Mouse (Mus musculus): Measurements from ENCODE around the gene Sox2.

The Sox2 gene

DNA sequence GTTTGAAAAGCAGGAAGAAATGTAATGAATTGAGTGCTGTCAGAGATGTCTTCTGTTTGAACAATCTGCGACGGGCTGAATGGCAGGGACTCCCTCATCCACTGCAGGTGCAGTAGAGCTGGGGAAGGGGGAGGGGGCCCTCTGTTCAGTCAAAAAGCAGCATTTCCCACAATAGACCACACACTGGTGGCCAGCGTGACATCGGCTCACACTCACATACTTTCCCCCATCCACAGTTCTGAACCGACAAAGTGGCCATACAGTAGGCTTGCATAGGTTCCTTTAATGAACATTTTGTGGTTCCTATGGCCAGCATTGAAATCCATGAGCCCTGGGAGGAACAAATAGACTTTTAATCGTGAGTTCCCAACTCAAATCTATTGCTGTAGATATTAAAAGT is 9.7 kb downstream of the Sox2 start:
- no peak for DNase-seq (ENCODE audit: low read depth, low spot score)

DNA sequence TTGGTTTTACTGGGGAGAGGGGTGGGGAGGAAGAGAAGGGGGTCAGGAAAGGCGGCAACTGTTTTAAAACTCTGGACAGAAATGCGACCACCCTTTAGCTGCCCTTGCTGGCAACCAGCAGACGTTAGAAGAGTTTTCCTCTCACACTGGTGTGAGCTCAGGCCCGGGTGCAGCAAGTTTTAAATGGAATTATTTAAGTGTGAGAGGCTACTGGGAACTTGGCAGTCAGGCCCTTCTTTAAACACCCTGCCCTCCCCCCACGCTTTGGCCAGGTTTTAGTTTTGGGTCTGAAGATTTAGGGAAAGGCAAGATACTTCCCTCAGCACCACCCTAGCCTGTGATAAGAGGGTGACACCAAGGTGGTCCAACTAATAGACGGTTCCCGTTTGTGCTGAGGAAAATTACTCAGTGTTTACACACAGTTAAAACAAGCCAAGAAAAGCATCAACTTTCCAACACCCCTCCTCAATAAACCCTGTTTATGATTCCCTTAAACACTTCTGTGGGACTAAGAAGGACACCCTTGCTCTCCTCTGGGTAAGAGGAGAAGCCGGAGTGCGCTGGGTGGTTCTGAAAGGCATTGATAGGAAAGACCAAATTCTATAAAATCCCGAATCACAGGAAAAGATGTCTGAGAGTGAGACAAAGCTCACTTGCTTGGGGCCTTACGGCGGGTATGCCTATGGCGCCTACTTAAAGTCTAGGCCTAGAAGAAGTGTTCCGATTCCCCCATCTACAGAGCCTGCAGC is 10.5 kb downstream of the Sox2 start:
- no peak for DNase-seq (ENCODE audit: low read depth, low spot score)

DNA sequence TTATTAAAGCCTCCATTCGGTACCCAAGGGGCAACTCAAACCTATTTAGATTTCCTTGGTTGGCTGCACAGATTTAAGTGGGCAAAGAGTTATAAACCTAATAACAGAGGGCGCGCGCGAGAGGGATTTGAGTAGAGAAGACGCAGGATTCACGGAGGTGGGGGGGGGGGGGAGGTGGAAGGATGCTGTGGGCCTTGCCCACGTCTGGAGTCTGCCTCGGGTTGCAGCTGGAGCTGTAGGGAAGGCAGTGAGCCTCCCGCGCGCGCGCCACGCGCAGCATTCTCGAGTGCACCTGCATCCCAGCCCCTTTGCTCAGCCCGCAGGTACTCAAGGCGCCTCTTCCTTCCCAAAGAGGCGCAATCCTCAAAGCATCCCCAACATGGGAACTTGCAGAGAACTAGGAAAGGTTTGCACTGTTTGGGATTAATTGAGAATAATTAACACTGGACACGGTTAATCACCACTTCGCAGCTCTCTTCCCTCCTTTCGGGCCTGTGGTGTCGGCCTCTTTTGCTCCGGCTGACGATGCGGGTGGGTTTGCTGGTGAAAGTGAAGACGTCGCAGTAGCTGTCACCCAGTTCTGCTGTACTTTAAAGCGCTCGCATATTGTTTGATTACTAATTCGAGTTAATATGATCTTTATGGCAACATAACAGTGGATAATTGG is 11.3 kb downstream of the Sox2 start:
- no peak for DNase-seq (ENCODE audit: low read depth, low spot score)

DNA sequence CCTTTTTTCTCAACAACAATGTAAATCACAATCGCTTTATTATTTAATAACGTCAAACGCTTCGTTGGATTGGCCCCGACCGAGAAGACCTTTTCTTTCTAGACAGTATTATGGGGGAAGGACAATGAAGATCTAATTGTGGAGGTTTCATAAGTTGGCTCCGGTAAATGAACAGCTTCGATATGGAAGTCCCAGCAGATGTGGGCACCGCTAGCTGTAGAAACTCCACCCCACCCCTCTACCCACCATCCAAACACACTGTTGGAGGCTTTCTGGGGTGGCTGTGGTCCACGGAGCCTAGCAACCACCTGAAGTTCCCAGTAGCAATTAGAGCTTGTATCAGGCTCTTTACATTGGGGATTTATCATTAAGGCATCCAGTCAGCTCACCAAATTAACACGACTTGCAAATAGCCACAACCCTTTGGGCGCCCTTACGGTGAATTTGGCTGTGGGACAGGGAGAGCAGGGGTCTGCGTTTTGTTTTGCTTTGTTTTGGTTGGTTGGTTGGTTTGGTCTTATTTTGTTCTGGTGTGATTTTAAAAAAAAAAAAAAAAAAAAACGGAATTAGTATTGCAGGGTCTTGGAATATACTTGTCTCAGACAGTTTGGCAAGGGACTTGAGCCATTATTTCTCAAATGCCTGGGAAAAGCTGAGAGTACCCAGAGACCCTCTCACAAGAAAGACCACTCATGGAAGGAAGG is 12.0 kb downstream of the Sox2 start:
- DNase-seq (ENCODE audit: low read depth, low spot score), result no peak

DNA sequence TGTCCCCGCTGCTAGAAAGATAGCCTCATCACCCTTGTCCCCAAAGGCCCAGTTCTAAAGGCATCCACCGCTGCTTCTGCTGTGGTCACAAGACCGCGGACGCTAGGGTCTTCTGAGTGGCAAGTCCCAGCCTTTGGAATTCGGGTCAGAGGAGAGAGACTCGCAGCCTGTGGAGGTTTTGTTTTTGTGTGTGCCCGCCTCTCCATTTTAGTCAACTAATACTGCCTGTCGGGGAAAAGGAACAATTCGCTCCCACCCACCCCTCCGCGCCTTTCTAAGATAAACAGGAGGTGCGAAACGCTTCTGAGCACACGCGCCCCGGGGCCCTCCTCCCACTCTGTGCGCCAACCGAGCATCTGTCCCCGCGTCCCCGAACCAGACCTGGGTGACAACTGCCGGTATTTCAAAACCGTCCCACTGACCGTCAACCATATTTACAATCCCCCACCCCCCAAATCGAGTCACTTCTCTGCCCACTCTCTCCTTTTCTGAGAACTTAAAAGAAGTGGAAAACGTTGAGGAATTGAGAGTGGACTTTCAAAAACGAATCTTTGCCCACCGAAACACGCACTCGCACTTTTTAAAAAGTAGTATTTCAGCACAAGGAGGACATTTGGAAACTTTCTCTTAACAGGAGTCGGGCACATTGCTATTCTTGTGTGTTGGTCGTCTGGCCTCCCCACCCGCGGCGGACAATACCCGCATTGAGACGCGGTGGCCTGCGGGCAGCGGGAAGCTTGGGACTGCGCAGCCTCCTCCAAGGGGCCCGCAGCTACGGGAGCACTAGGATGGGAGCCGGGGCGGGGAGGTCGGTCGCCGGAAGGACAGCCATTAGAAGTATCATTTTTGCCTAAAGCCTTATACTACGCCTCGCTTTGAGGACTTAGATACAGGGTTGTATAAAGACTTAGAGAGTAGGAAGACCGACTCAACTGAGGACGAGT is 12.8 kb downstream of the Sox2 start:
- no peak for DNase-seq (ENCODE audit: low read depth, low spot score)

DNA sequence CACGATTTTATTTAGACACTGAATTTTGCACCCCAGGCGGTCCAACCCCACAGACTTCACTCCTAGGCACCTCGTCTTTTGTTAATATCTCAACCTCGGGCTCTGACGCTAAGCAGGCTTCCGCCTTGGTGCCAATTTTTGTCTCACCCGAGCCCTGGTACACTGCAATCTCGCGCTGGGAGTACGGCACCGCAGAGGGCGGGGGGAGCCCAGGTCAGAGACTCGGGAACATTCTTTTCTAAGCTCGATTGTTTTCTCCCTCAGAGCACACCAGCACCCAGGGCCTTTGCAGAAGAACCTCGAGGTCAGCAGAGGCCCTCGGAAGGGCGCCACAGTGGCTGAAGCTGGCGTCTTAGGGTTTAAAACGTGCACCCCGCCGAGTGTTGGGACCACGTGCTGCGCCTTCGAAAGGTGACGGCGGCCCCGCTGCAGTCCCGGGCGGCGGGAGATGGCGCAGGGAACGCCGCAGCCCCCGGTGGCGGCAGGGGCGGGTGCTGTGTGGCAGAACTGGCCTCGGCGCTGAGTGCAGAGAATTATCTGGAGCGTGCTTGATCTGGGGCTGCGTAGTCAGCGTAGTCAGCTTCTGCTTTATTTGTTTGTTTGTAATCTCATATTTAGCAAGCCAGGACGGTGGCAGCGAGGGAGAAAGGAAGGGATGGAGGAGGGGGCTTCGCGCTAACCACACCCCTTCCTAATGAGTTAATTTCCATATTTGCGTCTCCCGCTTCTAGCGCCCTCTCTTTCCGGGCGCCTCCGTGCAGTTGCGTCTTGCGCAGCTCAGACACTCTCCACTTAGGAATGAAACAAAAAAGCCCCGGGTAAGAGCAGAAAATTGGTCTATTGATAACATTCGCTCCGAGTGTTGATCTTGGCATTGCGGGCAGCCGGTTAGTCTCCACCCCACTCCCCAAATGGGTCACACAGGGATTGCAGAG is 13.8 kb downstream of the Sox2 start:
- no peak for DNase-seq (ENCODE audit: low read depth, low spot score)

DNA sequence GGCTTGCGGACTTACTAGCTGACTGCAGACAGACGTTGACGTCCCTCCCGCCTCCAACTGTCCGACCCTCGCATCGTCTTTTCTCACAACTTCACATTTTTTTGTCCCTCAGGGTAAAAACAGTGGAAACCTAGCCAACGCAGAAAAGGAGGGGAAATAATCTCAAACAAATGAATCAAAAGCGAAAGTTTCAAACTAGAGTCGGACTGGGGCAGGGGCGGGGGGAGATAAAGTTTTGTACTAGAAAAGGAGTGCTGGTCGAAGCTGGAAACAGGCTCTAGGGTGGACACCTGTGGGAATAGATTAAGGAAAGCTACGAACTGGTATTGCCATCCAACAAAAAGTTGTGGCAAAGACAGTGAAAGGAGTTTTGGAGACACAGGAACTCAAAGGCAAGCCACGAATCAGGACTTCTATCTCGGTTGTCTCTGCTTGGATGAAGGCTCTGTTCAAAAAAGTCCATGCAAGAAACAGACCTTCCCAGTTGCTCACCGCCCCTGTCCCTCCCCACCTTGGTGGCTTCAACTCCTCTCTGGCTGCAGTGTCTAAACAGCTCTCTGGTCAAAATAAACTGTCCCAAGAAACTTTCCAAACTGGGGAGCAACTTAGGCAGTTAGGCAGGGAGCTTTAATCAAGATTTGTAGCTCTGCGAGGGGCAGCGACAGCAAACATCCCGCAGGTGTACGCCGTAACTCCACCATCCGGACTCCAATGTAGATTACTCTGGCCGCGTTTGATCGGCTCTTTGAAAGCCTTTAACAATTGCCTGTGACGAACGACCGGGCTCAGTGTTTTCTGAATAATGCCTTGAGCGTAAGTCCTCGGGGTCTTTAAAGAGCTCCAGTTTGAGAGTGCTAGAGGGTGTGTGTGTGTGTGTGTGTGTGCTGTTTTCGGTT is 14.7 kb downstream of the Sox2 start:
- DNase-seq (ENCODE audit: low read depth, low spot score), result no peak

DNA sequence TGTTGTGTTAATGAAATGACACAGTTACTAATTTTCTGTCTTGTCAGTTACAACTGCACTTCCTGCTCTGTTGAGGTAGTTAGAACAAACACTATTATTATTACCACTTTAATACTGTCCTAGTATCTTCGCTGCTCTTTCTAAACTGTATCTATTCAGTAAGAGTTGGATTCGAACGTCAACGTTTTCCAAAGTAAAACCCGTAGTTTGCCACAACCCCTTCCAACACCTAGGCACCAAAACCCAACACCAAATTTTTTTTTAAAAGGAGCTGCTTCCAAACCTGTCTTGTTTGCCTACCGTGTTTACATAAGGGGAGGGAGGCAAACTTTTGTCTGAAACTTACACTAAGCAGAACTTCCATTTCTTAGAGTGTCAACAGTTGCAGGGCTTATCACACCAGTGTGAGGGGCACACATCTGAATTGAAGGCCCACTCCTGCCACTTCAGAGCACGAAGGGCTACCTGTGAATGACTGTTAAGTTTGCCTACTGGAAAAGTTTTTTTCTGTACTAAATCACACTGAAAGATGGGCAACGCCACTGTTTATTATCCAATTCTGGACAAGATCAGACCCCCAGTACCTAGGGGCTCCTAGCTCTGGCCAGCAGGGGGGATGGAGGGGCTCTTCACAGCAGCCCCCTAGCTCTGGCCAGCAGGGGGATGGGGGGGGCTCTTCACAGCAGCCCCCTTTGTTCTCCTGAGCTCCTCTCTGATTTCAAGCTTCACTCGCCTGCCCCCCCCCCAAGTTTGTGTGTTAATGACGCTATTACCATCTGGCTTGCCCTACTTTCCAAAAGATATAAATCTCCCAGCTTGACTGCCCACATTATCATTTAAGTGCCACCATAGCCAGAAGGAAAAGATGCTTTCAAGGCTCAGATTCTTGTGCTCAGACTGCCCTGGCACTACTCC is 15.8 kb downstream of the Sox2 start:
- no peak for DNase-seq (ENCODE audit: low read depth, low spot score)

DNA sequence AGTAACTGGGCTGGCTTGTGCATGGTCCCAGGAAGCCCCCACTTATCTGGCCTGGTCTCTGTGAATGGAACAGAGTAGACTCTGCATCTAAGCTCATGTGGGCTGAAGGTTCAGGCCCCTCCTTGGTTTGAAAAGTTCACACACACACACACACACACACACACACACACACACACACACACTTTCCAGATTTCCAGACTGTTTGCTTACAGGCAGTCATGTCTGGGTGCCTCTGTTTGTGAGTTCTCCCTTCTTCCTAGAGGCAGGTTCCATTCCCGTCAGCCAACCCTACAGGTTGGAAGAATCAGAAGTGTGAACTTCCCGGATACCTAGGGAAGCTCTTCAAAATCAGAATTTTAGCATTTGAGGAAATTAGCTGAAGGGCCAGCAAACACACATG is 17.0 kb downstream of the Sox2 start:
- no peak for DNase-seq (ENCODE audit: low read depth, low spot score)

DNA sequence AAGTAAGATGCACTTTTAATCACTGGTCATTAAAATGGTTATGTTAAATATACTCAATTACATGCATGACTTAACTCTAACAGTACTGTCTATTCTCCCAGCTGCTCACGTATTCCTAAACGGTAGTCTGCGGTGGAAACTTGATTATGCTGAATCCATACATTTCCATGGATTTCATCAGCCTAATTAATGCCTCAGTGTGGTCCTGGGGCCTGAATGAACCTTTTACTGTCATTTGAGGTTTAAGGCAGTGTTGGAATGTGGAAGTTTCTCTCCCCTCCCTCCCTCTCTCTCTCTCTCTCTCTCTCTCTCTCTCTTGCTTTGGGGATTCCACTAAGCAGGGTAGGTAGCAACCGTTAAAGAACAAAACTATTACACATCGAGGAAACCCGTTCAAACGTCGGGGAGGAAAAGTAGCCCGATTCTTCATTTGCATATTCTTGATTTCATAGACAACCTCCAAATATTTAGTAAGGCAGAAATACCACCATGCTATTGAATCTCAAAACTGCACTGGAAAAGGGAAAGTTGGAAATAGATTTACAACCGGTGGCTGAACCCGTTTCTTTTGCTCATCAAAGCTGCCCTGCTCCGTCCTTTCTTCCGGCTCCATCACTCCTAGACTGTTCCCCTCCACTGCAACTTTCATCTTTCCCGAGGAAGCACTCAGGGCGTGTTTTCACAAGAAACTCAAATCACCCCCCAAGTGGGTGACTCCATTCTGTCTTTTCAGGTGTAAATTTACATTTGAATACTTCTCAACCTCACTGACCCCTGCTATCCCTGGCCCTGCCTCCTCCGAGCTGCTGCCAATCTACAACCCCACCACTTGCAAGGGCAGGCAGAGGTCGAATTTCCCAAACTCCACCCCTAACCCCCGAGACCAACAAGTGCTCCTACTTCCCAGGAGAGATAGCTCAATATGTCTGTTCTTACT is 17.9 kb downstream of the Sox2 start:
- no peak for DNase-seq (ENCODE audit: low read depth, low spot score)

DNA sequence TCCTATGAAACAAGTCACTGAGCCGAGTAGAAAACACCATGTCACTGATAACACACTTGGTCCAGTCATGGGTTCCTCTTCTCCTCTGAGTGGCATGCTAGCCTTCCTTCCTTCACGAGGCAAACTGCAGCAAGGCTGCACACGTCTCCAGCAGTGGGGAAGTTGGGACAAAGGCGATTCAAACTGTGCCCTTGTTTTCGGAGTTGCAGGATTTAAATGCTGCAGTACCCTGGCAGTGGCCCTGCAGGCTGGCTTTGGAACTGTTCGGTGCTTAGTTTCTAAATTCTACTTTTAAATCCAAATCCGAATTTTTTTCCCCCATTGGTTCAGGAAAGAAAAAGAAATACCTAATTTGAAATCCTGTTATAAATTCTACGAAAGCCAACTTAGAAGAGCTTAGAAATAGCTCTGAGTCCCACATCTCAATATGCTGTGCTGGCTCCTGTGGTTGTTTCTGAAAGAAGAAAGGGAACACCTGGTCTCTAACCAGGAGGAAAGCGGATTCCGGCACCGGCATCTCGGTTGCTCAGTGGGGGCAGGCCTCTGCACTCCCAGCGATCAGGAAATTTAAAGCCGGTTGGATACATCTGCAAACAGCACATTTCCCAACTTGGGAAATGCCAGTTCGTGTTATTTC is 20.9 kb downstream of the Sox2 start:
- no peak for DNase-seq (ENCODE audit: low read depth, low spot score)

DNA sequence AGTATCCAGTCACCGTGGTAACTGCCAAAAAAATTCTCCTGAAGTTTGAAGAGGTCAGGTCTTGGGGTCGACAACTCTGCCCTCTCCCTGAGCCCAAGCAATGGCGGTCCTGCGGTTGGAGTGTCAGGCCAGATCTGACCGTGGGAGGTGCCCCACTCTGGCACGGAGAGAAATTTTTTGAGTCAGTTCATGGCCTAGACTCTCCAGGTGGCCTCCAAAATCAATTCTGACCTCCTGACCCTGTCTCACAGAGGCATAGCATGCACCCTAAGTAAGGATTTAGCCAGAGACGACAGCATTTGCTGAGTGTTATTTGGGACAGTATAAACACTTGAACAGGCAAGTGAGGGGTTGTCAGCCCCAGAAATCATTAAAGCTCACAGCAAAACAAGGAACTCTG is 28.6 kb downstream of the Sox2 start:
- no peak for DNase-seq (ENCODE audit: low read depth, low spot score)

DNA sequence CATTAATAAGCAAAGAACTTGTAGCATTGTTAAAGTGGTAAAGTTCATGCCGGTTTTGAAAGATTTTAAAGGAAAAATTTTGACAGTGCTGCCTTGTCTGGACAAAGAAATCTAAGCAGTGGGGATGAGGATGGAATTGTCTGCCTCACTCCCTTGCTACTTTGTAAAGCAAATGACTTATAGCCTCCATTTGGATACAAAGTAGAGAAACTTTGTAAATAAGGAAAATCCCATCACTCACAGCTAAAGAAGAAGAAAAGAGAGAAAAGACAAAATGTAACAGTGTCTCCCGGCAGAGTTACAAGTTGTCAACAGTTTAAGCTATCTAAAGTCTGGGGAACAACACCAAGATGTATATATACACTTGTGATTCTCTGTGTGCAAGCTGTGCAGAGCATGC is 29.2 kb downstream of the Sox2 start:
- no peak for DNase-seq (ENCODE audit: low read depth, low spot score)

DNA sequence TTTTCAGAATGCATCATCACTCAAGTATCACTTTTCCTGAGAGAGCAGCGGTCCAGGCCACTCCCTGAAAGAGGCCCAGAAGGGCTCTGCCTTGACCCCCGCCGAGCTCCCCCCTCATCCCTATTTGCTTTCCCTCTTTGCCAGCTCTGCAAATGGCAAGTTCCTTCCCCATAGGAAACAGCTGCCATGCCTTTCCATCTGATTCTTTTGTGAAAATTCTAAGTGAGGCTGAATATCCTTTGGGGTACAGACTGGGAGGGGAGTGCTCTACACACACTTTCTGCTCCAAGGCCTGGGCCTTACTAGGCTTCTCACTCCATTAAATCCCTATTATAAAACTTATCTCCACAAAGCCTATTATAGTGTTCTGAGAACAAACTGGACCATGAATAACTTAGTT is 29.7 kb downstream of the Sox2 start:
- DNase-seq (ENCODE audit: low read depth, low spot score), result no peak

DNA sequence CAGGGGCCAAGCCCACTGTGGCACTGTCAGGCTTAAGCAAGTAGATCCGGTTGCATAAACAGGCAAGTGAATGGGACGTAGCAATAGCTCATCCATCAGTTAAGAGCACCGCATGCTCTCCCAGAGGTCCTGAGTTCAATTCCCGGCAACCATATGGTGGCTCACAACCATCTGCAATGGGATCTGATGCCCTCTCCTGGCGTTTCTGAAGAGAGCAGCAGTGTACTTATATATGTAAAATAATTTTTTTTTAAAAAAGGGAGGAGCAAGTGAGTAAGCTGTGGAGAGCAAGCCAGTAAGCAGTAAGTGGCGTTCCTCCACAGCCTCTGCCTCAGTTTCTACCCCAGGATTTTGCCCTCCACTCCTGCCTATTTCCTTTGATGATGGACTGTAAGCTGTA is 37.9 kb downstream of the Sox2 start:
- no peak for DNase-seq (ENCODE audit: low read depth, low spot score)

DNA sequence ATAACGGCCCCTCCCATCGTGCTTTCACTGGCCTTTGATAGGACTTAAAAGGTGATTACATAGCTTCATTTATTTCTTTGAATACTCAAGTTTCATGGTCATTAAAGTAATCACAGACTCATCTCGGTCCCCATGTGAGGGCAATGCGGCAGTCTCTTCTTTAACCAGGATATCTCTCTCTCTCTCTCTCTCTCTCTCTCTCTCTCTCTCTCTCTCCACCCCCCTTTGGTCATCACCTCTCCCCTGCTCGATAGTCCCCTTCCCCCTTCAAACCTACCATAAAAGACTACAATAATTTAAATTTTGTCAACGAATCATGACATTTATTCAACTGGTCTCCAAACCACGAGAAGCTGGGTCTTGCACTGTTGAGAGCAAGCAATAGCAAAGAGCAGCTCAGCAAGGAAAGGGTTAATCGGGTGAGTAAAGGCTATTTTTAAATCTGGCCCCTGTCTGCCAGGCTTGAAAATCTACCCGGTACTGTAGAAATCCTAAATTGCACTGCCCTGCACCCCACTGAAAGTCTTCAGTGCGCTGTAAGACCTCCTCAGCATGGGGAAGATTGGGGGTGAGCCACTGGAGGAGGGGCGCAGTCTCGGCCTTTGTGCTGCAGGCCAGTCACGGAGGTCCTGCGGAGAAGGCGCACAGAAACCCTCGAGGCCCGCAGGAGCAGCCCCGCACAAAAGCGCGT is 41.6 kb downstream of the Sox2 start:
- DNase-seq (ENCODE audit: low read depth, low spot score), result no peak
